Mouse (Mus musculus) ES-E14 (cell line): ENCODE results near the gene Was. TPM values are rescaled to one million over a fixed set of nuclear protein-coding genes. Genes with fewer than 3 reads are reported as not detected.
"Not testable (repeated sequence)": the region's sequence is repeated elsewhere in the genome, so short reads cannot be mapped to it uniquely, and the experiment has no call there.

Experiments
- DNase-seq: peaks from one replicate; pipeline ENCODE4 v3.0.0-alpha.2; 2013; ENCODE audit warnings: low read depth, low spot score
- H3K27ac ChIP-seq: 2 replicates; pipeline ENCODE4 v1.5.1; 2012; ENCODE audit warnings: low read depth, mild to moderate bottlenecking, low read length, moderate library complexity, mixed read lengths; ENCODE audit not compliant: poor library complexity, insufficient read depth, severe bottlenecking
- H3K36me3 ChIP-seq: 2 replicates; pipeline ENCODE4 v1.6.1; 2012; ENCODE audit warnings: mild to moderate bottlenecking, low read length, moderate library complexity, mixed read lengths; ENCODE audit not compliant: control insufficient read depth, poor library complexity, insufficient read depth, severe bottlenecking
- H3K4me1 ChIP-seq, 2 experiments: fragments of 150-350 bp in 1 of 2; sonication (generic) in 1 of 2; 2 replicates each; pipeline ENCODE4 v1.6.1; 2012; ENCODE audit warnings: low read length in 2 of 2, mild to moderate bottlenecking in 1 of 2, mixed read lengths in 1 of 2; ENCODE audit not compliant: control insufficient read depth in 2 of 2, insufficient read depth in 2 of 2, poor library complexity in 1 of 2
- H3K4me3 ChIP-seq, 2 experiments: fragments of 150-350 bp in 1 of 2; sonication (generic) in 1 of 2; 2 replicates each; pipeline ENCODE4 v1.5.1; 2012; ENCODE audit warnings: low read length in 2 of 2, low read depth in 1 of 2, mild to moderate bottlenecking in 1 of 2, mixed read lengths in 1 of 2; ENCODE audit not compliant: insufficient read depth in 1 of 2, poor library complexity in 1 of 2, severe bottlenecking in 1 of 2
- H3K9ac ChIP-seq: 2 replicates; pipeline ENCODE4 v1.6.1; 2012; ENCODE audit warnings: low read depth, mild to moderate bottlenecking, low read length, mixed read lengths; ENCODE audit not compliant: poor library complexity, insufficient read depth, severe bottlenecking
- H3K9me3 ChIP-seq: fragments of 150-350 bp; sonication (generic); 2 replicates; pipeline ENCODE4 v1.6.1; 2012; ENCODE audit warnings: low read depth, mild to moderate bottlenecking, low read length; ENCODE audit not compliant: control insufficient read depth, insufficient read depth
- CHD2 ChIP-seq: IDR thresholded peaks from 2 replicates; pipeline ENCODE4 v1.6.1; 2014; ENCODE audit warnings: mild to moderate bottlenecking, low read depth, low read length, inconsistent platforms
- HCFC1 ChIP-seq: IDR thresholded peaks from 2 replicates; pipeline ENCODE4 v1.6.1; 2012; ENCODE audit warnings: low read length, inconsistent platforms, borderline replicate concordance; ENCODE audit not compliant: insufficient read depth
- MAFK ChIP-seq: IDR thresholded peaks from 2 replicates; pipeline ENCODE4 v1.6.1; 2014; ENCODE audit warnings: mild to moderate bottlenecking, low read depth, low read length, inconsistent platforms; ENCODE audit not compliant: insufficient read depth
- ZC3H11A ChIP-seq: IDR thresholded peaks from 2 replicates; pipeline ENCODE4 v1.6.1; 2012; ENCODE audit warnings: low read depth, mild to moderate bottlenecking, inconsistent platforms, low read length, borderline replicate concordance
- ZNF384 ChIP-seq: IDR thresholded peaks from 2 replicates; pipeline ENCODE4 v1.6.1; 2012; ENCODE audit warnings: low read depth, low read length, inconsistent platforms
- in situ Hi-C, 2 experiments: fragments of 600-800 bp; cut with MboI; formaldehyde crosslinking; loops; one replicate each; pipeline ENCODE4 v1.15.1; 2025; ENCODE audit warnings: low sequenced_read_pairs in 2 of 2, inconsistent platforms in 1 of 2; ENCODE audit not compliant: unreplicated experiment in 2 of 2
- total RNA-seq: library from RNA; depleted of rRNA; stranded (reverse); fragments of 300-350 nt; gene quantifications from 2 replicates; pipeline ENCODE4 v1.2.3, GENCODE M21; 2012

Was gene
- total RNA-seq, 1 experiment, result 3.5 TPM

DNA sequence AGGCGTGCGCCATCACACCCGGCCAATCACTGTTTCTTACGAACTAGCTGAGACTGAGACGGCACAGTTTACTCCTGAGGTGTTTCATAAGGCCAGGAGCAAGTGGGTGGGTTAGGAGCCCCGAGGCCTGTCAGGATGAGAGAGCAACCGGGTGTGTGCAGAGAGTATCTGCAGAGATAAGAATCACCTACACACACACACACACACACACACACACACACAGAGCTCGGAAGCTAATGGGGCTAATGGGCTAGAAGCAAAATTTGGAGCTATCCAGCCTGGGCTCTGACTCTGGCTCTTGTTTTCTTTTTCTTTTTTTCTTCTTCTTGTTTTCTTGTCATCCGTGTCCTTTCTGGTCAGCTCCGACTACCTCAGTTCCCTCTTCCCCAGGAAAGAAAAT, 5.2 kb upstream of the Was start:
- in situ Hi-C loops, result no loop called here
- H3K27ac ChIP-seq, result no peak overlapping the region
- peak overlapping the region; percentile 15; the same call in 1 of the 2 replicates for H3K9ac ChIP-seq
- TF ChIP-seq CHD2 (no peak), MAFK (no peak), HCFC1 (no peak), ZC3H11A (no peak), ZNF384 (no peak)
- no peaks in the 10 kb centered on the region for H3K9me3 ChIP-seq
- no peaks in the 10 kb centered on the region for H3K36me3 ChIP-seq
- peak overlapping the region in 1 of 2 experiments; percentile 79; a peak in 2 of 4 replicates for H3K4me3 ChIP-seq
- no peaks in the 10 kb centered on the region; a peak in 1 of 4 replicates for H3K4me1 ChIP-seq
- DNase-seq, result no peak

DNA sequence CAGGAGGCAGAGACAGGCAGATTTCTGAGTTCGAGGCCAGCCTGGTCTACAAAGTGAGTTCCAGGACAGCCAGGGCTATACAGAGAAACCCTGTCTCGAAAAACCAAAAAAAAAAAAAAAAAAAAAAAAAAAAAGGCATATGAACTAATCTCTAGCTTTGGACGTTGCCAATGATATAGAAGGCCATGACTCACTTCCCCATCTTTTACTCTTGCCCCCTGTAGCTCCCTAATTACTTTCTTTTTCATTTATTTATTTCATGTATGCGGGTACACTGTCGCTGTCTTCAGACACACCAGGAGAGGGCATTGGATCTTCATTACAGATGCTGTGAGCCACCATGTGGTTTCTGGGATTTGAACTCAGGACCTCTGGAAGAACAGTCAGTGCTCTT, 653 bp upstream of the Was start:
- H3K4me3 ChIP-seq, H3K9ac ChIP-seq, H3K9me3 ChIP-seq, in situ Hi-C loops, DNase-seq, H3K27ac ChIP-seq, H3K4me1 ChIP-seq, H3K36me3 ChIP-seq: not testable (repeated sequence)

DNA sequence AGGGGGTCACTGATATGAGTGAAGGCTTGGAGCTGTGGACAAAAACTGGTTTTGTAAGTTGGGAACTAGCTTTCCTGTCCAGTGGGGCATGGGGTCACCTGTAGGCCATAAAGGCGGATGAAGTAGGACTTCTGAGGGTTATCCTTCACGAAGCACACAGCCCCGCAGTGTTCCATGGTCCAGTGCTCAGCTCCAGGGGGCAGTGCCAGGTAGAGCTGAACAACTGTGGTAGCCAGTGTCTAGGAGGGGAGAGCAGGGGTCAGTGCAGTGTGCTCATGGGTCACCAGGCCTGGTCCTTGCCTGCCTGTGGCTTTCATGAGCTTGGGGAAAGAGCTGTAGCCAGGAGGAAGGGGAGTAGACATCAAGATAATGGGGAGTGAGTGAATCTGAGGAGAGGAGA, 552 bp downstream of the Was start:
- no peaks in the 10 kb centered on the region for H3K9me3 ChIP-seq
- no peak overlapping the region for H3K27ac ChIP-seq
- peaks cover 0 to 2% of the 10 kb centered on the region in 2 experiments; a peak in 1 of 4 replicates for H3K4me1 ChIP-seq
- no peak overlapping the region for H3K4me3 ChIP-seq
- H3K36me3 ChIP-seq, result no peaks in the 10 kb centered on the region
- in situ Hi-C loops, result no loop called here
- TF ChIP-seq HCFC1 (no peak), ZNF384 (no peak), MAFK (no peak), ZC3H11A (no peak), CHD2 (no peak)
- H3K9ac ChIP-seq, result no peak overlapping the region
- no peak for DNase-seq

DNA sequence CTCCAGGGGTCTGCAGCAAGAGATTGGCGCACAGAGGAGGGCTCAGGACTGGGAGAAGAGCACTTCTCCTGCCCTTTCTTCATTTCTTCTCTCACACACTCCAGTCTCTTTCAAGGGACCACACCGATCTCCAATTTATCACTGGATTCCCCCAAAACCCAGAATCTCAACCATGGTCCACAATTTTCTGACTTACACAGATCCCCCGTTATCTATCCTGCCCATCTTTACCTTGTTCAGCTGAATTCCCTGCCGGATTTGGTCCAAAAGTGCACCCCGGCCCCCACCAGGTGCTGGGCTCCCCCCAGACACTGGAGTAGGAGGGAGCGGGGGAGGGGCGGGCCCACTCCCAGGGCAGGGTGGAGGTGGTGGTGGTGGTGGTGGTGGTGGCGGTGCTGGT, 4.7 kb downstream of the Was start:
- no peak overlapping the region for H3K4me3 ChIP-seq
- H3K9ac ChIP-seq, result no peak overlapping the region
- peaks cover 0 to 2% of the 10 kb centered on the region in 2 experiments; a peak in 1 of 4 replicates for H3K4me1 ChIP-seq
- no peaks in the 10 kb centered on the region for H3K36me3 ChIP-seq
- in situ Hi-C loops, result no loop called here
- no peak overlapping the region for H3K27ac ChIP-seq
- no peaks in the 10 kb centered on the region for H3K9me3 ChIP-seq
- TF ChIP-seq CHD2 (no peak), MAFK (no peak), ZC3H11A (no peak), HCFC1 (no peak), ZNF384 (no peak)
- no peak for DNase-seq

DNA sequence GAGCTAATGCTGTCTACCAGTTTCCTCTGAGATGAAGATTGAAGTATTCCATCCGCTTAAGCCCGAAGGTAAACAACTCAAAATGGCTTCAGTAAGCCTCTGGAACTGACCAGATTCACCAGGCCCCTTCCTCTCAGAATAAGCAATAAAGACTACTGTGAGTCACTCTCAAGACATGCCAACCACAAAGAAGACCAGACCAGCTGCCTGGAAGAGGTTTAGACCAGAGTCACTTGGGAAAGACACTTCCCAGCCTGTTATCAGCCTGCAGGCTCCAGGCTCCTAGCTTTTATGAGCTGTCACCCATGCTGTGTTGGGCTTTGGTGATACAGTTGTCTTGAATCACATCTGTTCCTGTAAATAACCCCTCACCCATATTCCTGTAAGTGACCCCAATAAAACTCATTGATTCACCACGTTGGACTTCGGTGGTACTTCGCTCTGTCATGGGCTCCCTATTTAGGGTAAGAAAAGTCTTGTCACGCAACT, 5.5 kb downstream of the Was start:
- Histone ChIP-seq H3K4me1 (peaks cover 0 to 2% of the 10 kb centered on the region in 2 experiments; a peak in 1 of 4 replicates), H3K36me3 (no peaks in the 10 kb centered on the region), H3K4me3 (no peak overlapping the region), H3K9ac (no peak overlapping the region), H3K27ac (no peak overlapping the region), H3K9me3 (no peaks in the 10 kb centered on the region)
- no peak for TF ChIP-seq ZNF384
- TF ChIP-seq ZC3H11A, result no peak
- no peak for TF ChIP-seq CHD2
- no peak for TF ChIP-seq MAFK
- TF ChIP-seq HCFC1, result no peak
- in situ Hi-C loops, result no loop called here
- DNase-seq, result no peak
